Mouse (Mus musculus) hindbrain, embryonic 11.5 days (tissue): ENCODE measurements around the gene Prss23. TPM values are rescaled to one million over a fixed set of nuclear protein-coding genes. Genes with fewer than 3 reads are reported as not detected.

Experiments
- ATAC-seq: fragments of 200-750 bp; cut with Nextera tagmentation; 2 replicates; pipeline ENCODE4 v1.8.0; 2017; ENCODE audit warnings: mild to moderate bottlenecking, moderate TSS enrichment, moderate library complexity; ENCODE audit not compliant: low FRiP score
- DNase-seq: peaks from one replicate; pipeline ENCODE4 v3.0.0-alpha.2; 2015; ENCODE audit warnings: low spot score
- H3K27ac ChIP-seq: fragments of 300-500 bp; sonication (generic); 2 replicates; pipeline ENCODE4 v1.5.1; 2014; ENCODE audit warnings: mild to moderate bottlenecking, low read depth, low read length
- H3K27me3 ChIP-seq: fragments of 300-500 bp; sonication (generic); 2 replicates; pipeline ENCODE4 v1.6.1; 2014; ENCODE audit warnings: mild to moderate bottlenecking, low read length, moderate library complexity, mixed read lengths; ENCODE audit not compliant: control insufficient read depth, insufficient read depth
- H3K36me3 ChIP-seq: fragments of 300-500 bp; sonication (generic); 2 replicates; pipeline ENCODE4 v1.6.1; 2014; ENCODE audit warnings: mild to moderate bottlenecking, low read length, moderate library complexity, mixed read lengths; ENCODE audit not compliant: control insufficient read depth, insufficient read depth
- H3K4me1 ChIP-seq: fragments of 300-500 bp; sonication (generic); replicated peaks from 2 replicates; pipeline ENCODE4 v1.6.1; 2014; ENCODE audit warnings: low read length, mixed read lengths; ENCODE audit not compliant: control insufficient read depth, insufficient read depth
- H3K4me2 ChIP-seq: fragments of 300-500 bp; sonication (generic); replicated peaks from 2 replicates; pipeline ENCODE4 v1.6.1; 2014; ENCODE audit warnings: mild to moderate bottlenecking, low read depth, low read length
- H3K4me3 ChIP-seq: fragments of 300-500 bp; sonication (generic); 2 replicates; pipeline ENCODE4 v1.5.1; 2014; ENCODE audit warnings: low read depth, low read length
- H3K9ac ChIP-seq: fragments of 300-500 bp; sonication (generic); 2 replicates; pipeline ENCODE4 v1.6.1; 2014; ENCODE audit warnings: low read depth, low read length
- H3K9me3 ChIP-seq: fragments of 300-500 bp; sonication (generic); 2 replicates; pipeline ENCODE4 v1.6.1; 2016; ENCODE audit warnings: low read length; ENCODE audit not compliant: control insufficient read depth
- WGBS: fragments of 180-500 bp; shearing (Covaris S2); extraction: QIAGEN DNeasy Blood & Tissue Kit; methylation state at CpG from one replicate; pipeline ENCODE4 v1.1.7; 2014; 5-methylcytosine and 5-hydroxymethylcytosine counted together
- polyA plus RNA-seq: library from polyadenylated mRNA; unstranded; fragments of >200 nt; fragmentation: Nextera tagmentation; extraction: Ambion mirVana; gene quantifications from 2 replicates; pipeline ENCODE4 v1.2.1, GENCODE M21; 2014

Prss23 gene
- polyA plus RNA-seq, 1 experiment from 2014 or later, result 22.1 TPM

DNA sequence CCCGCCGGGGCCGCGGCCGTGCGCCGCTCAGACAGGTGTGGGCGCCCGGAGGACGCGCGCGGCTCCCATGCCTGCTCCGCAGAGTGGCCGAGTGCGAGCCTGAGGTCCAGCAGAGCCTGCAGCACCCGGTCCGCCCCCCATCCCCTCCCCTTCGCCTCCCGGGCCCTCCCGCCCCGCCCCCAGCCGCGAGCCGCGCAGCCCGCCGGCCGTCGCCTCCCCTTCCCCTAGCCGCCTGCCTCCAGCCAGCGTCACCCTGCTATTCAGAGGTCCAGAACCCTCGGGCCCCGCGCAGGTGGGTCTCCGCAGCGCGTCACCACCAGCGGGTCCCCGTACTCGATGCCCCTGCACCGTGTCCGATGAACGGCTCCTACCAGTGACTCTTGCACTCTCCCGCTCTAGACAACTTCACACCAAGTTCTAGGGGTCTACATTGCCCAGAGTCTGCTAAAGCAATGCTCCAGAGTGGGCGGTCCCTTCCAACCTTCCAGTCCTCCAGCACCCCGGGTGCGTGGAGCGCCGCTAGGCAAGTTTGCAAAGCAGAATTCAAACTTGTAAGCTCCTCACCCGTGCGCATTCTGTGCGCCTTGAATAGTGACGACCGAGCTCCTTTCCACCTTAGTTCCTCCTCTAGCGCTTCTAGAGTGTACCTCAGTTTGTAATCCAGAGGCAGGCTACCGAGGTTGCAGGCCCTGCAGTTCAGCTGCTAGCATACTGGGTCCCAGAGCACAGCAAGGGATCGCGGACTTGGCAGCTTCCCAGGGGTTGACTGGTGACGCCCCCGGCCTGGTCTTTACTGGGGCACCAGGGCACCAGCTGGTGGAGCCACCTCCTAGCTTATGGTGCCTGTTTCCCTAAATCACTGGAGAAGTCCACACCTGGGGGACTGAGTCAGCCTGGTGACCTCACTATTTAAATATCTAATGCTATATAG, 9.3 kb downstream of the Prss23 start:
- peak overlapping the region; percentile 70 for H3K4me3 ChIP-seq
- WGBS, result under 1% methylated on average over 55 of the region's 61 CpGs
- H3K27ac ChIP-seq, result no peak overlapping the region
- peak; percentile 74 for DNase-seq
- no peaks in the 10 kb centered on the region for H3K27me3 ChIP-seq
- H3K4me2 ChIP-seq, result peak overlapping the region; percentile 92
- peak overlapping the region; percentile 71 for H3K9ac ChIP-seq
- H3K36me3 ChIP-seq, result no peaks in the 10 kb centered on the region
- H3K9me3 ChIP-seq, result no peaks in the 10 kb centered on the region
- no peaks in the 10 kb centered on the region for H3K4me1 ChIP-seq
- peak; percentile 89 for ATAC-seq

GRCm38 (mm10) chr7:89516551-89517459, 10.2 kb downstream of the Prss23 start:
- H3K36me3 ChIP-seq, result no peaks in the 10 kb centered on the region
- H3K27me3 ChIP-seq, result no peaks in the 10 kb centered on the region
- DNase-seq, result peak; percentile 25
- H3K27ac ChIP-seq, result no peak overlapping the region
- peak overlapping the region; percentile 70 for H3K4me3 ChIP-seq
- ATAC-seq, result peak; percentile 77
- WGBS, result 9% methylated on average over 32 of the region's 32 CpGs
- no peaks in the 10 kb centered on the region for H3K9me3 ChIP-seq
- H3K4me2 ChIP-seq, result peak overlapping the region; percentile 92
- peak overlapping the region; percentile 71 for H3K9ac ChIP-seq
- no peaks in the 10 kb centered on the region for H3K4me1 ChIP-seq

DNA sequence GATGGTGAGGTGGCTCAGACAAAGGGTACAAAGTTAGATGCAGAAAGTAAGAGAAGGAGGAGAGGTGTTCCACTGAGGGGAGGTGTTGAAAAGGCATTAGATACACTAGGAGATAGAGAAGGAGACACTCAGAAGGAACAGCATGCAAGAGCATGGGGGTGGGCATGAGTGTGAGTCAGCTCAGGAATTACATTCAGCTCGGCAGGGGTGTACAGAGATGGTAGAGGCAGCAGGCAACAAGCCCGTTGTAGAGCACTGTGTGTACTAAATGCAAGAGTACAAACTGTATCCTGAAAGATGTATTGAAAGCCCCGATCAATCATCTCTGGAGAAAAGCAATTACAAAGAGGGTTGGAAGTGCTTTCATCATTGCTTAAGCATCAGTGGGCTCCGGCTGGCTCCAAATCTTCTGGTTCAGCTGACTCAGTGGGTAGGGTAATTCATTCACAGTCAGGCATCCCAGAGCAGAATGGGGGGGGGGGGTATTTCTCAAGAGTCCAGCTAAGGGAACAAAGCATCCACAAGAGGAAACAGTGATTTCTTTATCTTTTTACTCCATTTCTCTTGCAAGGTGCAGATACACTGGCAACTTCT, 15.0 kb downstream of the Prss23 start:
- 45% methylated on average over 4 of the region's 4 CpGs for WGBS
- no peaks in the 10 kb centered on the region for H3K27me3 ChIP-seq
- H3K4me2 ChIP-seq, result no peak overlapping the region
- no peaks in the 10 kb centered on the region for H3K36me3 ChIP-seq
- no peak overlapping the region for H3K4me3 ChIP-seq
- H3K4me1 ChIP-seq, result no peaks in the 10 kb centered on the region
- H3K9me3 ChIP-seq, result no peaks in the 10 kb centered on the region
- DNase-seq (no peak), ATAC-seq (peak; percentile 45; the same call in 1 of the 2 replicates)
- no peak overlapping the region for H3K27ac ChIP-seq
- H3K9ac ChIP-seq, result no peak overlapping the region

- WGBS, result 79% methylated on average over 4 of the region's 4 CpGs
- no peak overlapping the region for H3K4me3 ChIP-seq
- H3K4me1 ChIP-seq, result no peaks in the 10 kb centered on the region
- H3K27ac ChIP-seq, result no peak overlapping the region
- H3K36me3 ChIP-seq, result no peaks in the 10 kb centered on the region
- no peaks in the 10 kb centered on the region for H3K27me3 ChIP-seq
- H3K4me2 ChIP-seq, result no peak overlapping the region
- ATAC-seq (no peak), DNase-seq (no peak)
- no peaks in the 10 kb centered on the region for H3K9me3 ChIP-seq
- H3K9ac ChIP-seq, result no peak overlapping the region
These were observed 18.3 kb downstream of the Prss23 start for GRCm38 (mm10) chr7:89508672-89509071.

GRCm38 (mm10) chr7:89499516-89500307, 27.3 kb downstream of the Prss23 start:
- DNase-seq, result peak; percentile 82

DNA sequence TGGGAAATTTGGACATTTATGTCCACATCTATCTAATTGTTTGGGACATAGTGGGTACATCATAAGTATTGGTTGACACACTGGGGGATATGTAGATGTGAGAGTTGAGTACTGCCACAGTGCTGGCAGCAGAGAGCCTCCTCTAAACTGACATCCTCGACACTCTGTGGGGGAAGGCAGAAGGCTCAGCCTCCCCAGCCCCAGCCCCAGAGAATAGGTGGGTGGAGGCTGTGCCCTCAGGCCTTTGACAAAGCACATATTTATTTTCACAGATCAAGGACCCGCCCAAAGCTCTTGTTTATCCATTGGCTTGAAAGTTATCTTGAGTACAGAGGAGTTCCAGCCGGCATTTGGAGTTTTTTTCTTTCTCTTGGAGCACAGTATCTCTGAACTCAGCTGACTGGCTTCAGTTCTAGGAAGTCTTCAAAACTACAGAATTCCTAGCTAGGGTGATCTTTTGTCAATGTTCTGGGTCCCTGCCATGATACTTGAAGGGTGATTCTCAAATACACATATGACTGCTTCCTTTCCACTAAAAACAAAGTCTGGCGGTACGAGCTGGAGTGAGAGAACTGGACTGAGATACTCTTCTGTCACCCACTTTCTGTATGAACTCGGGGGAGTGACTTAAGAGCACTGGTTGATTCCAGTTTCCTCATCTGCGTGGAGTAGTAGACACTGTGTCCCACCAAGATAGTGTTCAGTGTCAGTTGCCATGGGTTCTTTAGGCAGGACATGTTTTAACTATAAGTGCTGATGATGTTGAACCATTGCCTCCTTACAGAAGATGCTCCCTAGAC, 43.0 kb downstream of the Prss23 start:
- H3K27ac ChIP-seq, result no peak overlapping the region
- DNase-seq (no peak), ATAC-seq (no peak)
- no peak overlapping the region for H3K4me2 ChIP-seq
- no peaks in the 10 kb centered on the region for H3K4me1 ChIP-seq
- H3K27me3 ChIP-seq, result no peaks in the 10 kb centered on the region
- no peak overlapping the region for H3K9ac ChIP-seq
- H3K9me3 ChIP-seq, result no peaks in the 10 kb centered on the region
- no peak overlapping the region for H3K4me3 ChIP-seq
- 70% methylated on average over 7 of the region's 7 CpGs for WGBS
- no peaks in the 10 kb centered on the region for H3K36me3 ChIP-seq

More at GRCm38 (mm10) chr7:89499516-89500307, 27.3 kb downstream of the Prss23 start:
- Histone ChIP-seq H3K27ac (no peak overlapping the region), H3K36me3 (no peaks in the 10 kb centered on the region), H3K4me3 (no peak overlapping the region), H3K4me2 (no peak overlapping the region), H3K9ac (no peak overlapping the region), H3K4me1 (no peaks in the 10 kb centered on the region; the same call in 1 of the 2 replicates), H3K9me3 (no peaks in the 10 kb centered on the region), H3K27me3 (no peaks in the 10 kb centered on the region)
- WGBS, result 37% methylated on average over 17 of the region's 17 CpGs
- ATAC-seq, result peak; percentile 56

GRCm38 (mm10) chr7:89481723-89482122, 45.3 kb downstream of the Prss23 start:
- H3K27ac ChIP-seq, result no peak overlapping the region
- 71% methylated on average over 3 of the region's 3 CpGs for WGBS
- H3K27me3 ChIP-seq, result no peaks in the 10 kb centered on the region
- ATAC-seq, result no peak
- peak; percentile 10 for DNase-seq
- no peaks in the 10 kb centered on the region for H3K4me1 ChIP-seq
- no peak overlapping the region for H3K4me2 ChIP-seq
- H3K9ac ChIP-seq, result no peak overlapping the region
- H3K36me3 ChIP-seq, result no peaks in the 10 kb centered on the region
- no peak overlapping the region for H3K4me3 ChIP-seq
- no peaks in the 10 kb centered on the region for H3K9me3 ChIP-seq
